Mouse (Mus musculus) thymus, postnatal 25 days (tissue): Measurements from ENCODE around the gene Hmgb1.

Source experiments
- DNase-seq: peaks from one replicate; pipeline ENCODE4 v3.0.0; 2022

The Hmgb1 gene

GRCm38 (mm10) chr5:149099009-149099408 is 85.3 kb downstream of the Hmgb1 start:
- no peak for DNase-seq

GRCm38 (mm10) chr5:149097841-149098240 is 86.4 kb downstream of the Hmgb1 start:
- DNase-seq, result peak; percentile 55

- no peak for DNase-seq
These were observed 88.0 kb downstream of the Hmgb1 start for GRCm38 (mm10) chr5:149096284-149096683.

- no peak for DNase-seq
These were observed 91.4 kb downstream of the Hmgb1 start for GRCm38 (mm10) chr5:149092926-149093325.

- no peak for DNase-seq
These were observed 91.8 kb downstream of the Hmgb1 start for GRCm38 (mm10) chr5:149092526-149092925.

GRCm38 (mm10) chr5:149091256-149091655 is 93.0 kb downstream of the Hmgb1 start:
- DNase-seq, result no peak

GRCm38 (mm10) chr5:149089860-149090259 is 94.4 kb downstream of the Hmgb1 start:
- DNase-seq, result no peak

GRCm38 (mm10) chr5:149089456-149089855 is 94.8 kb downstream of the Hmgb1 start:
- no peak for DNase-seq

GRCm38 (mm10) chr5:149088891-149089290 is 95.4 kb downstream of the Hmgb1 start:
- DNase-seq, result no peak

- DNase-seq, result peak; percentile 66
These were observed 96.1 kb downstream of the Hmgb1 start for GRCm38 (mm10) chr5:149088149-149088548.

- DNase-seq, result no peak
These were observed 97.7 kb downstream of the Hmgb1 start for GRCm38 (mm10) chr5:149086382-149087244.

GRCm38 (mm10) chr5:149080466-149080865 is 103.8 kb downstream of the Hmgb1 start:
- peak; percentile 79 for DNase-seq

- DNase-seq, result no peak
These were observed 104.5 kb downstream of the Hmgb1 start for GRCm38 (mm10) chr5:149079758-149080150.

- DNase-seq, result no peak
These were observed 105.1 kb downstream of the Hmgb1 start for GRCm38 (mm10) chr5:149079018-149079757.

GRCm38 (mm10) chr5:149077136-149077535 is 107.2 kb downstream of the Hmgb1 start:
- DNase-seq, result no peak

- no peak for DNase-seq
These were observed 112.7 kb downstream of the Hmgb1 start for GRCm38 (mm10) chr5:149071546-149071945.

- DNase-seq, result no peak
These were observed 115.5 kb downstream of the Hmgb1 start for GRCm38 (mm10) chr5:149068745-149069144.

GRCm38 (mm10) chr5:149068247-149068740 is 116.0 kb downstream of the Hmgb1 start:
- DNase-seq, result peak; percentile 50

- peak; percentile 56 for DNase-seq
These were observed 116.8 kb downstream of the Hmgb1 start for GRCm38 (mm10) chr5:149067501-149067961.

GRCm38 (mm10) chr5:149062833-149063232 is 121.5 kb downstream of the Hmgb1 start:
- peak; percentile 35 for DNase-seq

- DNase-seq, result no peak
These were observed 130.7 kb downstream of the Hmgb1 start for GRCm38 (mm10) chr5:149053352-149054168.

GRCm38 (mm10) chr5:149052421-149053338 is 131.6 kb downstream of the Hmgb1 start:
- peak; percentile 99 for DNase-seq
